Mouse (Mus musculus) stomach, embryonic 16.5 days (tissue): ENCODE data around the gene Sesn1. TPM values are rescaled to one million over a fixed set of nuclear protein-coding genes. Genes with fewer than 3 reads are reported as not detected.

Source experiments
- ATAC-seq: fragments of 200-750 bp; cut with Nextera tagmentation; 2 replicates; pipeline ENCODE4 v1.8.0; 2017; ENCODE audit warnings: moderate number of reproducible peaks, moderate TSS enrichment; ENCODE audit not compliant: insufficient read depth, low FRiP score
- H3K27ac ChIP-seq: fragments of 300-500 bp; sonication (generic); 2 replicates; pipeline ENCODE4 v1.5.1; 2014; ENCODE audit warnings: low read length
- H3K27me3 ChIP-seq: fragments of 300-500 bp; sonication (generic); 2 replicates; pipeline ENCODE4 v1.6.1; 2014; ENCODE audit warnings: low read length, control low read depth, mixed read lengths; ENCODE audit not compliant: control insufficient read depth, insufficient read depth
- H3K36me3 ChIP-seq: fragments of 300-500 bp; sonication (generic); 2 replicates; pipeline ENCODE4 v1.6.1; 2014; ENCODE audit warnings: low read length; ENCODE audit not compliant: control insufficient read depth, insufficient read depth
- H3K4me1 ChIP-seq: fragments of 300-500 bp; sonication (generic); 2 replicates; pipeline ENCODE4 v1.6.1; 2014; ENCODE audit warnings: low read length, control low read depth, mixed read lengths; ENCODE audit not compliant: control insufficient read depth, insufficient read depth
- H3K4me2 ChIP-seq: fragments of 300-500 bp; sonication (generic); 2 replicates; pipeline ENCODE4 v1.6.1; 2014; ENCODE audit warnings: low read depth, low read length, mixed read lengths
- H3K4me3 ChIP-seq: fragments of 300-500 bp; sonication (generic); replicated peaks from 2 replicates; pipeline ENCODE4 v1.5.1; 2014; ENCODE audit warnings: mild to moderate bottlenecking, low read length
- H3K9ac ChIP-seq: fragments of 300-500 bp; sonication (generic); 2 replicates; pipeline ENCODE4 v1.6.1; 2014; ENCODE audit warnings: low read length
- H3K9me3 ChIP-seq: fragments of 300-500 bp; sonication (generic); replicated peaks from 2 replicates; pipeline ENCODE4 v1.6.1; 2016; ENCODE audit warnings: low read length, control low read depth; ENCODE audit not compliant: control insufficient read depth
- WGBS: fragments of 180-500 bp; shearing (Covaris S2); extraction: QIAGEN DNeasy Blood & Tissue Kit; methylation state at CpG from one replicate; pipeline ENCODE4 v1.1.7; 2014; 5-methylcytosine and 5-hydroxymethylcytosine counted together
- polyA plus RNA-seq: library from polyadenylated mRNA; unstranded; fragments of >200 nt; fragmentation: Nextera tagmentation; extraction: Ambion mirVana; gene quantifications from 2 replicates; pipeline ENCODE4 v1.2.1, GENCODE M21; 2015

Gene Sesn1
- polyA plus RNA-seq, 1 experiment from 2014 or later = 34.2 TPM

- Histone ChIP-seq H3K27ac (no peak overlapping the region), H3K4me1 (no peaks in the 10 kb centered on the region), H3K36me3 (no peaks in the 10 kb centered on the region), H3K9ac (no peak overlapping the region), H3K4me3 (no peak overlapping the region), H3K4me2 (no peak overlapping the region), H3K27me3 (no peaks in the 10 kb centered on the region), H3K9me3 (no peaks in the 10 kb centered on the region)
- WGBS = 55% methylated on average over 2 of the region's 2 CpGs
- no peak for ATAC-seq
Observed at GRCm38 (mm10) chr10:41871564-41871963, 61.8 kb downstream of the Sesn1 start.

DNA sequence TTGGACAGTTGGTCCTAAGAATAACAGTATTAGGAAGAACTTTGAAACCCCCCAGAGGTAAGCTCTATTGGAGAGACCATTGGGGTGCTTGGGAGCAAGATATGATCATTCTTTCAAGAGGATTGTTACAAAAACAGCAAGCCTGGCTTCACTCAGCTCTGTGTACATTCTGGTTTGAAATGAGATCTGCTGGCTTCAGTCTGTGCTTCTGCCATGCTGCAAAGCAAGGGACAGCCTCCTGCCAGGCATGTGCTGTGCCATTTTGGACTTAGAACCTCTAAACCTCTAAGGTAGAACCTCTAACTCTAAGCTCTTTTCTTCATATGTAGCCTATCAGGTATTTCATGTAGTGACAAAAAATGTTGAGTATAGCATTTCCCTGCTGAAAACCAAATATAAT is 65.9 kb downstream of the Sesn1 start:
- no peaks in the 10 kb centered on the region for H3K9me3 ChIP-seq
- no peak overlapping the region for H3K9ac ChIP-seq
- H3K27me3 ChIP-seq = no peaks in the 10 kb centered on the region
- ATAC-seq = no peak
- no peak overlapping the region for H3K4me3 ChIP-seq
- H3K4me2 ChIP-seq = no peak overlapping the region
- no peaks in the 10 kb centered on the region for H3K36me3 ChIP-seq
- H3K4me1 ChIP-seq = peaks cover 6% of the 10 kb centered on the region; the same call in 1 of the 2 replicates
- H3K27ac ChIP-seq = no peak overlapping the region

DNA sequence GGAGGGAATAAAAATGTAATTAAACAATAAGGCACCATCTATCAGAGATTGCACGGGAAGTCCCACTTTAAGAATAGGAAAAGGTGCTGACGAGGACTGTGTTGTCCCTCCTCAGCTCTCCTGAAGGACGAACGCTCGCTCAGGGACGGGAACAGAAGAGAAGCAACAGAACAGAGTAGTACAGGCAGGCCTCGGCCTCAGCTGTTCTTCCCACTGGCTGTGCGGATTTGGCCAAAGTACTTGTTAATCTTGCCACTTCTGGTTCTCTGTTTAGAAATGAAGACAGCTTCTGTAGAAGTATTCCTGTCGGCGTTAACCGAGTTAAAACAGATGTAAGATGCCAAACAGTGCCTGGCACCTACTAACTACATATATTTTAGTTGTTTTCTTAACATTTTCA is 68.6 kb downstream of the Sesn1 start:
- ATAC-seq = no peak
- WGBS = 78% methylated on average over 11 of the region's 11 CpGs

DNA sequence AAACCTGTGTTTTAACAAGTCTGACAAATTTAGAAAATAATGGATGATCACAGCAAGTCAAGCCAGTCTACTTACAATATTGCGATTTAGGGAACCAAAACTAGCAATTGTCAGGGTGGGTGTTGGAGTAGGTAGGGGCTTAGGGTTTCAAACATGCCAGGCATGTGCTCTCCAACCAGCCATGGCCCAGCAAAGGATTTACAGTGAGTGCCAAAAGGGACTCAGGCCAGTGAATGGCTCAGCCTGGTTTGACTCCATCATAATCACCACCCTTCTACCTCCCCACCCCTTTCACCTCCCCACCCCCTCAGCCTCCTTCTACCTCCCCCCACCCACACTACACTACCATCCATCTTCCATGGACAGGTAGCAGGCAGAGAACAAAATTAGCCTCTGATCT is 69.9 kb downstream of the Sesn1 start:
- ATAC-seq = no peak

More for the DNA sequence above, 68.6 kb downstream of the Sesn1 start:
- Histone ChIP-seq H3K36me3 (no peaks in the 10 kb centered on the region), H3K9ac (no peak overlapping the region), H3K4me3 (no peak overlapping the region), H3K4me1 (peaks cover 6% of the 10 kb centered on the region; the same call in 1 of the 2 replicates), H3K9me3 (no peaks in the 10 kb centered on the region), H3K27ac (no peak overlapping the region), H3K27me3 (no peaks in the 10 kb centered on the region), H3K4me2 (no peak overlapping the region)

DNA sequence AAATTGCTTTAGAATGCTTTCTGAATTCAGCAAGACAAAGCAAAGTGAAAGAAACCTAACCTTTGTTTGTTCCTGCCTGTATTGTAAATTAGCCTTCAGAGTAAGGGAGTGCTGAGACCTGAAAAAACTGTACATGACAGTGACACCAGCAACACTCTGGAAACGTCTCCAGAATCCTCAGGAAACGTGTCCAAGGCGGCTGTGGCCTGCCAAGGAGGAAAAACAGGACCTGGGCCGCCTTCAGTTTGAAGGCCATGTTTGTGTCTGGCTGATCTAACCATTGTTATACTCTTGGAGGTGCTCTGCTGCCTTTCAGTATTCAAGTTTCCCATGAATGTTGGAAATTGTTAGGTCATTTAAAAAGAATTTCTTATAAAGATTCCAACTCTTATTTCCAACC is 70.5 kb downstream of the Sesn1 start:
- no peaks in the 10 kb centered on the region for H3K9me3 ChIP-seq
- H3K36me3 ChIP-seq = no peaks in the 10 kb centered on the region
- H3K4me1 ChIP-seq = peaks cover 6% of the 10 kb centered on the region; the same call in 1 of the 2 replicates
- no peak overlapping the region for H3K4me3 ChIP-seq
- no peak overlapping the region for H3K9ac ChIP-seq
- H3K4me2 ChIP-seq = no peak overlapping the region
- 34% methylated on average over 4 of the region's 4 CpGs for WGBS
- H3K27me3 ChIP-seq = no peaks in the 10 kb centered on the region
- 0 out of 2 replicates have a peak overlapping the region, but pooled peaks have one; percentile 5 for H3K27ac ChIP-seq
- ATAC-seq = no peak

More for the DNA sequence above, 69.9 kb downstream of the Sesn1 start:
- no peaks in the 10 kb centered on the region for H3K36me3 ChIP-seq
- H3K4me2 ChIP-seq = no peak overlapping the region
- H3K27me3 ChIP-seq = no peaks in the 10 kb centered on the region
- WGBS = 53% methylated on average over 1 of the region's 1 CpGs
- H3K27ac ChIP-seq = no peak overlapping the region; the same call in 1 of the 2 replicates
- H3K4me1 ChIP-seq = peaks cover 6% of the 10 kb centered on the region; the same call in 1 of the 2 replicates
- H3K4me3 ChIP-seq = no peak overlapping the region
- no peaks in the 10 kb centered on the region for H3K9me3 ChIP-seq
- H3K9ac ChIP-seq = no peak overlapping the region

- WGBS = 10% methylated on average over 1 of the region's 1 CpGs
Observed at GRCm38 (mm10) chr10:41880777-41881176, 71.0 kb downstream of the Sesn1 start.

DNA sequence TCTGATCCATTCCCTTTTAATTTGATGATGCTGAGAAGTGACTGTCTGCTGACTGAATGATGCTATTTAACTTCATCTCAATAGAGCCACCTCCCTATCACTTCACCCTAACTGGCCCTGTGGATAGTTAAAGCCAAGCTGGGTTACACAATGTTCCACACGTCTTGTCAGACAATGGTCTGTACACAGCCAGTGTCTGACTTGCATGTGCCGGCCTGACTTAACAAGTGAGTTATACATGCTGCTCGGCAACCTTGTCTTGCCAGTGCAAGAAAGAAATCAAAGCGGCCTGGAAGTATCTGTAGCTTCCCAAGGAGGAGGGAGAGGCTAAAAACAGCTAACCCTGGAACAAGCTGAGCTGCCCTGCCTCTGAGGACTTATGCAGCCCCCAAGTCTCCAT is 71.7 kb downstream of the Sesn1 start:
- Histone ChIP-seq H3K4me2 (no peak overlapping the region), H3K9me3 (no peaks in the 10 kb centered on the region), H3K27ac (peak overlapping the region; percentile 65), H3K36me3 (no peaks in the 10 kb centered on the region), H3K4me1 (peaks cover 6% of the 10 kb centered on the region; the same call in 1 of the 2 replicates), H3K27me3 (no peaks in the 10 kb centered on the region), H3K9ac (no peak overlapping the region), H3K4me3 (no peak overlapping the region)
- peak; percentile 53; the same call in 1 of the 2 replicates for ATAC-seq
- WGBS = 38% methylated on average over 4 of the region's 4 CpGs

More at GRCm38 (mm10) chr10:41880777-41881176, 71.0 kb downstream of the Sesn1 start:
- Histone ChIP-seq H3K4me2 (no peak overlapping the region), H3K36me3 (no peaks in the 10 kb centered on the region), H3K9me3 (no peaks in the 10 kb centered on the region), H3K27me3 (no peaks in the 10 kb centered on the region), H3K9ac (no peak overlapping the region), H3K4me3 (no peak overlapping the region), H3K4me1 (peaks cover 6% of the 10 kb centered on the region; the same call in 1 of the 2 replicates), H3K27ac (no peak overlapping the region)
- no peak for ATAC-seq

- H3K9me3 ChIP-seq = no peaks in the 10 kb centered on the region
- WGBS = 51% methylated on average over 8 of the region's 8 CpGs
- no peak overlapping the region for H3K4me2 ChIP-seq
- H3K4me3 ChIP-seq = no peak overlapping the region
- no peaks in the 10 kb centered on the region for H3K27me3 ChIP-seq
- peak overlapping the region; percentile 42; the same call in 1 of the 2 replicates for H3K27ac ChIP-seq
- no peaks in the 10 kb centered on the region for H3K36me3 ChIP-seq
- H3K9ac ChIP-seq = no peak overlapping the region
- ATAC-seq = no peak
- peaks cover 10% of the 10 kb centered on the region for H3K4me1 ChIP-seq
Observed at GRCm38 (mm10) chr10:41883741-41884575, 74.2 kb downstream of the Sesn1 start.

DNA sequence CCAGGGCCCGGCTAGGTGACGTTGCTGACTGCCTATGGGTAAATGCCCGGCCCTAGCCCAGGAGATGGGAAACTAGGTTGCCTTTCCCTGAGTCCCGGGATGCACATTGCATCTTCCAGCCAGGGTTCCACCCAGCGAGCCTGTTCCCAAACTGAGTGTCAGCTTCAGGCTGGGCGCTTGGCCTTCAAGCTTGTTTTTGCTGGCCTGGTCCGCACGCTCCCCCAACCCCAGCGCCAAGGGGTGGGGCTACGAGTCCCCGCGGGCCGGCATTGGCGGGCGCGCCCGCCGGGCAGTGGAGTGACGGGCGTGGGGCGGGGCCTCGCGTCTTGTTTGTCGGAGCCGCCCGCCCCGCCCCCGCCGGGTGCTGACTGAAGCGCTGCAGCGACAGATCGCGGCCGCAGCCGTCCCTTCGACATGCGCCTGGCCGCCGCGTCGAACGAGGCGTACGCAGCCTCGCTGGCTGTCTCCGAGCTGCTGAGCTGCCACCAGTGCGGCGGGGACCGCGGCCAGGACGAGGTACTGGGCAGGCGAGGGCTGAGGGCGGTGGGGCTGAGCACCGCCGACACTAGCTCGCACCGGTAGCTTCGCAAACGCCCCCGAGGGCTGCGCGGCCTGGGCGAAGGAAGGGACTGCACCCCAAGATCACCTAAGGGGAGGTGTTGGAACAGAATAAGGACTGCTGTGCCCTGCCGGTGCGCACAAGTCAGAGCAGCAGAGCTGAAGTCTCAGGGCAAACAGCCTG is 77.5 kb downstream of the Sesn1 start:
- peak overlapping the region; percentile 85 for H3K4me2 ChIP-seq
- H3K4me3 ChIP-seq = peak overlapping the region; percentile 80
- H3K4me1 ChIP-seq = peaks cover 8% of the 10 kb centered on the region
- no peaks in the 10 kb centered on the region for H3K9me3 ChIP-seq
- H3K27me3 ChIP-seq = no peaks in the 10 kb centered on the region
- H3K36me3 ChIP-seq = no peaks in the 10 kb centered on the region
- under 1% methylated on average over 65 of the region's 65 CpGs for WGBS
- peak overlapping the region; percentile 93 for H3K27ac ChIP-seq
- peak; percentile 98 for ATAC-seq
- H3K9ac ChIP-seq = peak overlapping the region; percentile 91
